Mouse (Mus musculus): ENCODE measurements around the gene Irgc1. TPM values are rescaled to one million over a fixed set of nuclear protein-coding genes. Genes with fewer than 3 reads are reported as not detected.
A peak's percentile ranks its signal among the peaks of the same experiment; 100 is the strongest.

The Irgc1 gene
- polyA plus RNA-seq, 1 experiment from 2014 or later, result 0.24 TPM

- H3K27ac ChIP-seq (ENCODE audit: low read length), result peak overlapping the region; percentile 87
- no peak overlapping the region for H3K9ac ChIP-seq (replicated peaks; ENCODE audit: low read depth)
- no peaks in the 10 kb centered on the region for H3K9me3 ChIP-seq (ENCODE audit: low read length)
- ATAC-seq (no peak), DNase-seq (ENCODE audit: low spot score) (peak; percentile 50)
- TF ChIP-seq CTCF (IDR thresholded peaks at IDR 0.05) (0 out of 2 replicates have a peak, but pooled peaks have one; percentile 8), EP300 (IDR thresholded peaks at IDR 0.05) (peak; percentile 67)
- H3K36me3 ChIP-seq (ENCODE audit: insufficient read depth, low read length), result no peaks in the 10 kb centered on the region
- H3K4me3 ChIP-seq (ENCODE audit: low read depth, low read length), result no peak overlapping the region
- peaks cover 7% of the 10 kb centered on the region for H3K4me1 ChIP-seq (ENCODE audit: insufficient read depth, low read depth, low read length)
- no peak overlapping the region for H3K4me2 ChIP-seq (replicated peaks; ENCODE audit: low read depth, low read length)
- 41% methylated on average over 10 of the region's 10 CpGs for WGBS
- H3K27me3 ChIP-seq (replicated peaks; ENCODE audit: insufficient read depth, low read length), result no peaks in the 10 kb centered on the region
Measured at GRCm38 (mm10) chr7:24457726-24458370, 5.8 kb upstream of the Irgc1 start.

DNA sequence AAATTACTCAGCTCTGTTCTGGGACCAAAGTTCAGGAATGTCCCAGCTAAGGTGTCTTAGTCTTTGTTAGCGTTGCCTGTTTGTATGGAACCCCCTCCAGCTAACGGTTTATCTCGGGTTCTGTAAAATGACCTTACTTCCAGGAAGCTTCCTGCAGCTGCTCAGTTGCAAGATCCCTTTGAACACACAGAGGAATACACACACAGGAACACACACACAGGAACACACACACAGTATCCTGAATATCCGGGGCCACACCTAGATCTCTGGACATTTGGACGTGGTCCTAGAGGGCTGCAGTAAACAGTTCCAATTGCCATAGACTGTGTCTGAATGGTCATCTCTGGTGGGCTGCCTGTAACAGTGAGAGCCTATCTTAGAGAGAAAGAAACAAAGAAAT lies 3.6 kb upstream of the Irgc1 start:
- no peak overlapping the region for H3K9ac ChIP-seq (replicated peaks; ENCODE audit: low read depth)
- peak; percentile 89 for TF ChIP-seq EP300 (IDR thresholded peaks at IDR 0.05)
- no peak for TF ChIP-seq CTCF (IDR thresholded peaks at IDR 0.05)
- DNase-seq (ENCODE audit: low spot score) (peak; percentile 59), ATAC-seq (peak; percentile 64)
- peak overlapping the region; percentile 47 for H3K27ac ChIP-seq (ENCODE audit: low read length)
- 55% methylated on average over 5 of the region's 5 CpGs for whole genome bisulfite sequencing
- H3K4me1 ChIP-seq (ENCODE audit: insufficient read depth, low read depth, low read length), result 0 out of 2 replicates have a peak, but pooled peaks cover 2% of the 10 kb centered on the region
- no peaks in the 10 kb centered on the region for H3K9me3 ChIP-seq (ENCODE audit: low read length)
- no peak overlapping the region for H3K4me3 ChIP-seq (ENCODE audit: low read depth, low read length)
- no peaks in the 10 kb centered on the region for H3K27me3 ChIP-seq (replicated peaks; ENCODE audit: insufficient read depth, low read length)
- H3K36me3 ChIP-seq (ENCODE audit: insufficient read depth, low read length), result no peaks in the 10 kb centered on the region
- H3K4me2 ChIP-seq (replicated peaks; ENCODE audit: low read depth, low read length), result no peak overlapping the region

DNA sequence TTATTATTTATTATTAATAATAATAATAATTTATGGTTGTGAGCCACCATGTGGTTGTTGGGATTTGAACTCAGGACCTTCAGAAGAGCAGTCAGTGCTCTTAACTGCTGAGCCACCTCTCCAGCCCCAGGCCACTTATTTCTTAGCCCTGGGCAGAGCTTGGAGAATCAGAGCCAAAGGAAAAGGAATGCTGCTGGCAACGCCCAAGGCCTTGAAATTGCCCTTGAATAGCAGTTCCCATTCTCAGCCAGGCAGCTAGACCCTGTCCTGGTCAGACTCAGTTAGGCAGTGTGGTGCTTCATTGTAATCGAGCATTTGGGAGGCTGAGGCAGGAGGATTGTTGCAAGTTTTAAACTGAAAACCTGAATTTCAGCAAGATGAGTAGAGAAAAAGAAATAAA lies 2.1 kb upstream of the Irgc1 start:
- Histone ChIP-seq H3K27me3 (replicated peaks; ENCODE audit: insufficient read depth, low read length) (no peaks in the 10 kb centered on the region), H3K4me1 (ENCODE audit: insufficient read depth, low read depth, low read length) (0 out of 2 replicates have a peak, but pooled peaks cover 3% of the 10 kb centered on the region), H3K9ac (replicated peaks; ENCODE audit: low read depth) (no peak overlapping the region), H3K27ac (ENCODE audit: low read length) (no peak overlapping the region), H3K4me3 (ENCODE audit: low read depth, low read length) (no peak overlapping the region), H3K4me2 (replicated peaks; ENCODE audit: low read depth, low read length) (no peak overlapping the region), H3K36me3 (ENCODE audit: insufficient read depth, low read length) (no peaks in the 10 kb centered on the region), H3K9me3 (ENCODE audit: low read length) (no peaks in the 10 kb centered on the region)
- no peak for DNase-seq (ENCODE audit: low spot score)
- WGBS, result 66% methylated on average over 2 of the region's 2 CpGs
- TF ChIP-seq CTCF (IDR thresholded peaks at IDR 0.05) (no peak), EP300 (IDR thresholded peaks at IDR 0.05) (no peak)
- ATAC-seq, result no peak

- DNase-seq (ENCODE audit: low spot score) (peak; percentile 49), ATAC-seq (peak; percentile 30)
- H3K9me3 ChIP-seq (ENCODE audit: low read length), result no peaks in the 10 kb centered on the region
- TF ChIP-seq EP300 (IDR thresholded peaks at IDR 0.05), result peak; percentile 42
- no peak for TF ChIP-seq CTCF (IDR thresholded peaks at IDR 0.05)
- 0 out of 2 replicates have a peak, but pooled peaks cover 3% of the 10 kb centered on the region for H3K4me1 ChIP-seq (ENCODE audit: insufficient read depth, low read depth, low read length)
- no peak overlapping the region for H3K4me3 ChIP-seq (ENCODE audit: low read depth, low read length)
- WGBS, result 49% methylated on average over 9 of the region's 9 CpGs
- no peak overlapping the region for H3K27ac ChIP-seq (ENCODE audit: low read length)
- no peak overlapping the region for H3K4me2 ChIP-seq (replicated peaks; ENCODE audit: low read depth, low read length)
- H3K36me3 ChIP-seq (ENCODE audit: insufficient read depth, low read length), result no peaks in the 10 kb centered on the region
- no peak overlapping the region for H3K9ac ChIP-seq (replicated peaks; ENCODE audit: low read depth)
- no peaks in the 10 kb centered on the region for H3K27me3 ChIP-seq (replicated peaks; ENCODE audit: insufficient read depth, low read length)
Measured at GRCm38 (mm10) chr7:24450585-24451017, 1.5 kb downstream of the Irgc1 start.

DNA sequence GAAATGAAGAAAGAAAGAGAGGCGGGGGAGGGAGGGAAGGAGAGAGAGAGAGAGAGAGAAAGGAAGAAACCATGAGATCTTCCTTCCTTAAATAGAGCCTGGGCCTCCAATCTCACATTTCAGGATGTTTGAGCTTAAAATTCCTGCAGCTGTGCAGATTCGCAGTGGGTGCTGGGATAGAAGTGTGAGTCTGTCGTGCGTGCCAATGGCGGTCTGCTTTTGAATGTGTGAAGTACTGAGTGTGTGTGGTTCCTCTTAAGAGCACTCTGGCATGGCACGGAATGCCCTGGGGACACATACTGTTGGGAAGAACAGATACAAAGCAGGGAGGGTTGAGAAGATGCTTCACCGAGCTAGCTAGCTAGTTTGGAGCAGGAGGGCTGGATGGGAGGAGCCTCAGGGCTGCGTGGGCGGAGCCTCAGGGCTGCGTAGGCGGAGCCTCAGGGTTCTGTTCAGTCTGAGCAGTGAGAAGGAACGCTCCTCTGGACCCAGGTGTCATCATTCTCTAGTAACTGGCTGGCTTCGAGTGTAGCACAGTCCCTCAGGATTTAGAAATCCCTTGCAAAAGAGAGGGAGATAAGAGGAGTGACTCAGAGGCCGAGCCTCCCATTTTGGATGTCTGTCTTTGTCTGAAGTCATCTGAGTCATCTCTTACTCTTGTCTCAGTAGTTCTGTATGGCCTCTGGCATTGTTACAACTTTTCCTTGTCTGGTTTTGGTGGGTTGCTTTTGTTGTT lies 3.1 kb downstream of the Irgc1 start:
- no peaks in the 10 kb centered on the region for H3K36me3 ChIP-seq (ENCODE audit: insufficient read depth, low read length)
- TF ChIP-seq EP300 (IDR thresholded peaks at IDR 0.05), result no peak
- ATAC-seq (peak; percentile 40; the same call in 1 of the 2 replicates), DNase-seq (ENCODE audit: low spot score) (peak; percentile 67)
- H3K9me3 ChIP-seq (ENCODE audit: low read length), result no peaks in the 10 kb centered on the region
- no peak overlapping the region for H3K27ac ChIP-seq (ENCODE audit: low read length)
- H3K4me2 ChIP-seq (replicated peaks; ENCODE audit: low read depth, low read length), result no peak overlapping the region
- H3K4me1 ChIP-seq (ENCODE audit: insufficient read depth, low read depth, low read length), result 0 out of 2 replicates have a peak, but pooled peaks cover 3% of the 10 kb centered on the region
- 38% methylated on average over 14 of the region's 14 CpGs for WGBS
- H3K27me3 ChIP-seq (replicated peaks; ENCODE audit: insufficient read depth, low read length), result no peaks in the 10 kb centered on the region
- no peak overlapping the region for H3K9ac ChIP-seq (replicated peaks; ENCODE audit: low read depth)
- H3K4me3 ChIP-seq (ENCODE audit: low read depth, low read length), result no peak overlapping the region

DNA sequence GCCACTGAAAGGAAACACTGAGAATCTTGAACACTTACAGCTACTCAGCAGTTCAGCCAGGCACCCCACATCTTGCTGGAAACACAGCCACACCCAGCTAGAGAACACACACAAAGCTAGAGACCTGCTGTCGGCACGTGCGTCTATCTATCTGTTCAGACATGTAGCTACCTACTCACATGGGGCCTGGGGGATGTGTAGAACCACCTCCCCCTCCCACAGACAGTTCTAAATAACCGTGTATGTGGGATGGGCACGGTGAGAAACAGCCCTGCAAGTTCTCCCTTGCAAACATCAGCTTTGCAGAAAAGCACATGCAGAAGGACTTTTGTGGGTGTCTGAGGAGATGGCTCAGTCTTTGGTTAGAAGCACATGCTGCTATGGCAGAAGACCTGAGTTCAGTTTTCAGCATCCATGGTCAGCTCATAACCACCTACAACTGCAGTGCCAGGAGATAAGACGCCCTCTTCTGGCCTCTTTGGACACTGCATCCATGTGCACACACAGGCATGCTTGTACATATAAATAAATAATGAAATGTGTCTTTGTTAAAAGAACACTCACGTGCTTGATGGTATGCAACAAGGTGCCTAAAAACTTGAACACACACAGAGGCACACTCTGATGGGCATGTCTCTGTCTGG lies 5.3 kb downstream of the Irgc1 start:
- Histone ChIP-seq H3K4me1 (ENCODE audit: insufficient read depth, low read depth, low read length) (0 out of 2 replicates have a peak, but pooled peaks cover 3% of the 10 kb centered on the region), H3K27ac (ENCODE audit: low read length) (no peak overlapping the region), H3K9me3 (ENCODE audit: low read length) (no peaks in the 10 kb centered on the region), H3K27me3 (replicated peaks; ENCODE audit: insufficient read depth, low read length) (no peaks in the 10 kb centered on the region), H3K36me3 (ENCODE audit: insufficient read depth, low read length) (no peaks in the 10 kb centered on the region), H3K4me2 (replicated peaks; ENCODE audit: low read depth, low read length) (no peak overlapping the region), H3K9ac (replicated peaks; ENCODE audit: low read depth) (no peak overlapping the region), H3K4me3 (ENCODE audit: low read depth, low read length) (no peak overlapping the region)
- no peak for ATAC-seq
- 68% methylated on average over 7 of the region's 7 CpGs for WGBS
- TF ChIP-seq EP300 (IDR thresholded peaks at IDR 0.05) (no peak), CTCF (IDR thresholded peaks at IDR 0.05) (peak; percentile 32)
- no peak for DNase-seq (ENCODE audit: low spot score)
